ENCODE assay signal across 10 mouse cellular contexts in genomic region chr12:105839096-105839495, GRCm38 (mm10). TPM values are rescaled to one million over a fixed set of nuclear protein-coding genes. Genes with fewer than 3 reads are reported as not detected.
A peak's percentile ranks its signal among the peaks of the same experiment; 100 is the strongest.
DNase-seq lines count a peak whose midpoint lies in the region; TF ChIP-seq lines count a peak whose summit lies in the region.
"Had no signal": no experiment of that assay in that cellular context is flagged by ENCODE, and none has a peak within 500 bp of the region (broad histone marks: within the 10 kb centered on the region; RNA-seq: fewer than 3 reads in every experiment).

No protein-coding gene starts in this region.

- H3K4me3 ChIP-seq in kidney, adult 2 months (ENCODE audit: insufficient read depth, low read depth, low read length): no peak overlapping the region

- no peaks in the 10 kb centered on the region for H3K27me3 ChIP-seq in kidney, adult 2 months (replicated peaks; ENCODE audit: control insufficient read depth, insufficient read depth, low read length)

- 62% methylated on average over 4 of the region's 4 CpGs for WGBS in kidney, adult 2 months

- no peaks in the 10 kb centered on the region; the same call in 1 of the 2 replicates for H3K4me1 ChIP-seq in kidney, adult 2 months (ENCODE audit: control insufficient read depth, insufficient read depth, low read length)

- DNase-seq in kidney, adult 2 months: peak; percentile 24
- DNase-seq in kidney, adult 18-20 months: no peak
- DNase-seq in CD4-positive helper T cell, adult 2 months (ENCODE audit: low read depth, low spot score): peak; percentile 30
- peak; percentile 36 for DNase-seq in MN1 (ENCODE audit: low spot score)
- DNase-seq in induced T-regulatory cell, adult 2 months (ENCODE audit: low read depth): peak; percentile 52
- no peak for DNase-seq in testis, postnatal 10 days (ENCODE audit: low spot score)
- no peak for DNase-seq in gastrocnemius, adult 18-20 months (ENCODE audit: low spot score)
- no peak for DNase-seq in urinary bladder, postnatal 10 days (ENCODE audit: low spot score)
- DNase-seq: kidney, postnatal 14 days; lung, adult 18-20 months had no signal

- TF ChIP-seq POLR2A in kidney, adult 2 months (IDR thresholded peaks at IDR 0.05; ENCODE audit: low read depth, low read length): no peak

- no peak for TF ChIP-seq CTCF in kidney, adult 2 months (conservative IDR thresholded peaks at IDR 0.05; ENCODE audit: insufficient read depth, insufficient read length, low read depth, low read length)

- no peak overlapping the region for H3K27ac ChIP-seq in kidney, adult 2 months (ENCODE audit: insufficient read depth, low read depth, low read length)

- H3K36me3 ChIP-seq in kidney, adult 2 months (ENCODE audit: control insufficient read depth, insufficient read depth, low read length): peaks cover 5% of the 10 kb centered on the region

RNA-seq across cellular contexts. Expression of gene Papola, which starts 54.6 kb away (rescaled TPM):
- 51.4 and 57.7 TPM in 2 replicates for polyA plus RNA-seq in kidney, adult 2 months (2012; rRNA removed)
- 10 to 100 TPM; 66.2 to 85.3 TPM for total RNA-seq in gastrocnemius, adult 18-20 months (2021)

Comparison
In these comparisons a context has a peak if more than half of its experiments do, and no peak if none do; other contexts are left out.
1. DNase-seq: peak in kidney, adult 2 months (single experiment), CD4-positive helper T cell, adult 2 months (single experiment), MN1 (single experiment) and induced T-regulatory cell, adult 2 months (single experiment); none in kidney, adult 18-20 months (single experiment), testis, postnatal 10 days (single experiment), gastrocnemius, adult 18-20 months (single experiment) and urinary bladder, postnatal 10 days (single experiment).